Mouse (Mus musculus) Muller cell, postnatal 12 days (primary cell): ENCODE measurements around the gene Pygo2.
"Not testable (repeated sequence)": the region's sequence is repeated elsewhere in the genome, so short reads cannot be mapped to it uniquely, and the experiment has no call there.

ENCODE experiments used
- DNase-seq: peaks from one replicate; pipeline ENCODE4 v3.0.0-alpha.2; 2015; ENCODE audit errors: inconsistent ontology term

Gene Pygo2

GRCm38 (mm10) chr3:89420421-89420820 lies 9.6 kb upstream of the Pygo2 start:
- DNase-seq: no peak

GRCm38 (mm10) chr3:89421002-89421774 lies 8.8 kb upstream of the Pygo2 start:
- DNase-seq: peak; percentile 93

- DNase-seq: peak; percentile 39
These were observed 8.1 kb upstream of the Pygo2 start for GRCm38 (mm10) chr3:89421810-89422473.

- DNase-seq: no peak
These were observed 7.3 kb upstream of the Pygo2 start for GRCm38 (mm10) chr3:89422556-89423205.

- no peak for DNase-seq
These were observed 5.4 kb upstream of the Pygo2 start for GRCm38 (mm10) chr3:89424416-89425140.

GRCm38 (mm10) chr3:89425141-89425525 lies 4.9 kb upstream of the Pygo2 start:
- no peak for DNase-seq

- no peak for DNase-seq
These were observed 4.1 kb upstream of the Pygo2 start for GRCm38 (mm10) chr3:89425876-89426275.

- not testable (repeated sequence) for DNase-seq
These were observed 993 bp upstream of the Pygo2 start for GRCm38 (mm10) chr3:89429021-89429420.

GRCm38 (mm10) chr3:89432606-89433005 lies 2.6 kb downstream of the Pygo2 start:
- DNase-seq: no peak

GRCm38 (mm10) chr3:89434532-89434931 lies 4.5 kb downstream of the Pygo2 start:
- no peak for DNase-seq

GRCm38 (mm10) chr3:89435041-89435440 lies 5.0 kb downstream of the Pygo2 start:
- peak; percentile 79 for DNase-seq

GRCm38 (mm10) chr3:89436176-89437113 lies 6.4 kb downstream of the Pygo2 start, which contains the start of gene Pbxip1:
Gene Pbxip1, plus strand, starts transcription at chr3:89436706.
- DNase-seq: peak; percentile 95

GRCm38 (mm10) chr3:89437269-89437668 lies 7.3 kb downstream of the Pygo2 start:
- peak; percentile 75 for DNase-seq

- DNase-seq: no peak
These were observed 10.7 kb downstream of the Pygo2 start for GRCm38 (mm10) chr3:89440691-89441090.

GRCm38 (mm10) chr3:89448720-89449537 lies 18.9 kb downstream of the Pygo2 start:
- DNase-seq: peak; percentile 61

GRCm38 (mm10) chr3:89449541-89449940 lies 19.5 kb downstream of the Pygo2 start:
- peak; percentile 63 for DNase-seq

GRCm38 (mm10) chr3:89451916-89452315 lies 21.9 kb downstream of the Pygo2 start:
- DNase-seq: no peak

GRCm38 (mm10) chr3:89454401-89455177 lies 24.6 kb downstream of the Pygo2 start, which contains the start of gene Pmvk:
Gene Pmvk, plus strand, starts transcription at chr3:89454541.
- DNase-seq: no peak

GRCm38 (mm10) chr3:89455786-89456285 lies 25.8 kb downstream of the Pygo2 start:
- DNase-seq: no peak
